Mouse (Mus musculus): ENCODE data around the gene Frmpd1.

DNA sequence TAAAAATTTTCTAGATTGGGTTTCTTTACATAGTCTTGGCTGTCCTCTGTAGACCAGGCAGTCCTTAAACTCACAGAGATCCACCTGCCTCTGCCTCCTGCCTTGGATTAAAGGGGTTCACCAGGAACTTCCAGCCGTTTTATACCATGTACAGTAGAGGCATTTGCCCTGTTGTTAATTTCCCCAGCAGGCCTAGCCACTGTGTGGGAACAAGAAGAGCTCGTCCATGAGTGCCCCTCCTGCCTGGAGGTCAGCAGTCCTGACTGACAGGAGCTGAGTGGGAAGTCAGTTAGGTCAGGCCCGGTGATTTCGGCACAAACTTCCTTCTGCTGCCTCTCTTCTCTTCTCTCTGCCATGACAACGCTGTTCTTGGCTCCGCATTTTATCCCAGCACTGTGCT, 123.9 kb downstream of the Frmpd1 start:
- TF ChIP-seq CTCF (IDR thresholded peaks at IDR 0.05; ENCODE audit: low read depth, low read length) (no peak), GATA1 (IDR thresholded peaks at IDR 0.05; ENCODE audit: borderline replicate concordance, low read length) (no peak)
